Mouse (Mus musculus): ENCODE results near the gene Mthfs.

GRCm38 (mm10) chr9:89263968-89264367 lies 53.5 kb downstream of the Mthfs start:
- TF ChIP-seq CTCF (IDR thresholded peaks at IDR 0.05; ENCODE audit: borderline replicate concordance, insufficient read depth, low read depth, low read length) (no peak), POLR2A (IDR thresholded peaks at IDR 0.05; ENCODE audit: borderline replicate concordance, insufficient read depth, low read length) (no peak)
